Mouse (Mus musculus): ENCODE measurements around the gene Dhx30.

DNA sequence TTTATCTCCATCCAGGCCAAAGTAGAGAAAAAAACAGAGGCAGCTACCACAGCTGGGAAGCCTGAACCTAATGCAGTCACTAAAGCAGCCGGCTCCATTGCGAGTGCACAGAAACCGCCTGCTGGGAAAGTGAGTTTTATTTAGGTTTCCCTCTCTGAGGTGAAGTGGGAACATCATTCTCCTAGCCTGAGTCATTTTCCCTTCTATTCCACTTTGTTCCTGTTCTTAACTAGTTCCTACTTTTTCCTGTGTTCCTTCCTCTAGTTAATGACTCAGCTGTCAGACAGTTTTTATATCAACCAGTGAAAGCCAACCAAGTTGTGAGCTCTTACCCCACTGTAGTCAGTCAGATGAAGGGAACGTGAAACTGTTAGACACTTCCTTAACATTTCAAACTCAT is 46.6 kb downstream of the Dhx30 start:
- TF ChIP-seq CTCF (IDR thresholded peaks at IDR 0.05; ENCODE audit: low read depth, low read length) (no peak), EP300 (IDR thresholded peaks at IDR 0.05; ENCODE audit: insufficient read depth, low read depth, low read length) (no peak)

All from ES-Bruce4 (cell line).